ENCODE assay signal across 17 mouse cellular contexts in genomic region chr13:107810060-107810801, GRCm38 (mm10).
DNase-seq lines count a peak whose midpoint lies in the region; ATAC-seq and TF ChIP-seq lines count a peak whose summit lies in the region.
"Had no signal": no experiment of that assay in that cellular context is flagged by ENCODE, and none has a peak within 500 bp of the region (broad histone marks: within the 10 kb centered on the region; RNA-seq: fewer than 3 reads in every experiment).

No protein-coding gene starts in this region.

- no peaks in the 10 kb centered on the region for H3K9me3 ChIP-seq in kidney, embryonic 14.5 days (ENCODE audit: control insufficient read depth, low read length)
- H3K9me3 ChIP-seq: forebrain, embryonic 13.5 days; kidney, embryonic 15.5 days; liver, embryonic 12.5 days; neural tube, embryonic 13.5 days had no signal

- no peak overlapping the region for H3K4me3 ChIP-seq in kidney, adult 2 months (ENCODE audit: insufficient read depth, low read depth, low read length)
- H3K4me3 ChIP-seq in kidney, embryonic 14.5 days (ENCODE audit: low read length): no peak overlapping the region
- H3K4me3 ChIP-seq: forebrain, embryonic 13.5 days; kidney, embryonic 15.5 days; liver, embryonic 12.5 days; neural tube, embryonic 13.5 days had no signal

- DNase-seq in kidney, adult 2 months: peak; percentile 14
- no peak for DNase-seq in kidney, adult 9 months
- DNase-seq in lung, postnatal 36 days: peak; percentile 40
- no peak for DNase-seq in lung, postnatal 14 days
- DNase-seq in splenic B cell, adult 2 months (ENCODE audit: low read depth, low spot score): peak; percentile 65
- no peak for DNase-seq in retina, postnatal 1 day
- DNase-seq: adrenal gland, postnatal 14 days; cerebellum, adult 9-10 months; thymus, adult 2 months had no signal

- H3K27me3 ChIP-seq in kidney, adult 2 months (replicated peaks; ENCODE audit: control insufficient read depth, insufficient read depth, low read length): no peaks in the 10 kb centered on the region
- no peaks in the 10 kb centered on the region for H3K27me3 ChIP-seq in splenic B cell, adult 2 months (ENCODE audit: control insufficient read depth, insufficient read depth, low read length, poor library complexity, severe bottlenecking)
- H3K27me3 ChIP-seq in kidney, embryonic 14.5 days (ENCODE audit: control insufficient read depth, insufficient read depth, low read length): no peaks in the 10 kb centered on the region
- H3K27me3 ChIP-seq: forebrain, embryonic 13.5 days; kidney, embryonic 15.5 days; liver, embryonic 12.5 days; neural tube, embryonic 13.5 days had no signal

- WGBS in kidney, adult 2 months: 66% methylated on average over 9 of the region's 9 CpGs
- 78% methylated on average over 9 of the region's 9 CpGs for WGBS in kidney, embryonic 14.5 days

- H3K36me3 ChIP-seq in kidney, adult 2 months (ENCODE audit: control insufficient read depth, insufficient read depth, low read length): no peaks in the 10 kb centered on the region
- H3K36me3 ChIP-seq in splenic B cell, adult 2 months (ENCODE audit: control insufficient read depth, insufficient read depth, low read length, poor library complexity, severe bottlenecking): no peaks in the 10 kb centered on the region
- H3K36me3 ChIP-seq in kidney, embryonic 14.5 days (ENCODE audit: control insufficient read depth, insufficient read depth, low read length): no peaks in the 10 kb centered on the region
- H3K36me3 ChIP-seq: G1E; kidney, embryonic 15.5 days; liver, embryonic 12.5 days; neural tube, embryonic 13.5 days had no signal

- peaks cover 11% of the 10 kb centered on the region for H3K4me1 ChIP-seq in kidney, adult 2 months (ENCODE audit: control insufficient read depth, insufficient read depth, low read length)
- peaks cover 26% of the 10 kb centered on the region; the same call in 1 of the 2 replicates for H3K4me1 ChIP-seq in kidney, embryonic 14.5 days (ENCODE audit: control insufficient read depth, insufficient read depth, low read length)

- H3K4me2 ChIP-seq in kidney, embryonic 14.5 days (replicated peaks; ENCODE audit: low read depth, low read length): no peak overlapping the region
- H3K4me2 ChIP-seq: forebrain, embryonic 13.5 days; kidney, embryonic 15.5 days; liver, embryonic 12.5 days; neural tube, embryonic 13.5 days had no signal

- TF ChIP-seq CTCF in kidney, adult 2 months (conservative IDR thresholded peaks at IDR 0.05; ENCODE audit: insufficient read depth, insufficient read length, low read depth, low read length): no peak

- TF ChIP-seq POLR2A in kidney, adult 2 months (IDR thresholded peaks at IDR 0.05; ENCODE audit: low read depth, low read length): no peak

- H3K9ac ChIP-seq in kidney, embryonic 14.5 days (ENCODE audit: low read depth, low read length): no peak overlapping the region
- H3K9ac ChIP-seq: forebrain, embryonic 13.5 days; kidney, embryonic 15.5 days; liver, embryonic 12.5 days; neural tube, embryonic 13.5 days had no signal

- no peak overlapping the region for H3K27ac ChIP-seq in kidney, adult 2 months (ENCODE audit: insufficient read depth, low read depth, low read length)
- no peak overlapping the region for H3K27ac ChIP-seq in kidney, embryonic 14.5 days (ENCODE audit: low read depth, low read length)
- H3K27ac ChIP-seq: forebrain, embryonic 13.5 days; hindbrain, postnatal 0 days; kidney, embryonic 15.5 days; liver, embryonic 12.5 days; neural tube, embryonic 13.5 days had no signal

- ATAC-seq in hematopoietic stem cell, adult 5-6 weeks (replicated peaks in 1 of 2; ENCODE audit: insufficient read depth in 1 of 2, low FRiP score in 2 of 2, low TSS enrichment in 1 of 2, low read depth in 1 of 2, poor library complexity in 2 of 2, severe bottlenecking in 2 of 2): peak; percentile 91 to 95
- no peak for ATAC-seq in kidney, embryonic 14.5 days (ENCODE audit: low FRiP score, low TSS enrichment)
- ATAC-seq: forebrain, embryonic 13.5 days; hindbrain, postnatal 0 days; liver, embryonic 12.5 days had no signal

Comparison
In these comparisons a context has a peak if more than half of its experiments do, and no peak if none do; other contexts are left out.
1. DNase-seq: peak in kidney, adult 2 months (single experiment), lung, postnatal 36 days (single experiment) and splenic B cell, adult 2 months (single experiment); none in kidney, adult 9 months (single experiment), lung, postnatal 14 days (single experiment) and retina, postnatal 1 day (single experiment).